Mouse (Mus musculus): ENCODE results near the gene Smpd4.
"Not testable (repeated sequence)": the region's sequence is repeated elsewhere in the genome, so short reads cannot be mapped to it uniquely, and the experiment has no call there.

Smpd4 gene

GRCm38 (mm10) chr16:17619198-17620105, at the start of gene Smpd4:
TSS of gene Smpd4 (plus strand) at chr16:17619354.
- peak; percentile 84 to 89 for DNase-seq (ENCODE audit: low spot score in 2 of 2)

DNA sequence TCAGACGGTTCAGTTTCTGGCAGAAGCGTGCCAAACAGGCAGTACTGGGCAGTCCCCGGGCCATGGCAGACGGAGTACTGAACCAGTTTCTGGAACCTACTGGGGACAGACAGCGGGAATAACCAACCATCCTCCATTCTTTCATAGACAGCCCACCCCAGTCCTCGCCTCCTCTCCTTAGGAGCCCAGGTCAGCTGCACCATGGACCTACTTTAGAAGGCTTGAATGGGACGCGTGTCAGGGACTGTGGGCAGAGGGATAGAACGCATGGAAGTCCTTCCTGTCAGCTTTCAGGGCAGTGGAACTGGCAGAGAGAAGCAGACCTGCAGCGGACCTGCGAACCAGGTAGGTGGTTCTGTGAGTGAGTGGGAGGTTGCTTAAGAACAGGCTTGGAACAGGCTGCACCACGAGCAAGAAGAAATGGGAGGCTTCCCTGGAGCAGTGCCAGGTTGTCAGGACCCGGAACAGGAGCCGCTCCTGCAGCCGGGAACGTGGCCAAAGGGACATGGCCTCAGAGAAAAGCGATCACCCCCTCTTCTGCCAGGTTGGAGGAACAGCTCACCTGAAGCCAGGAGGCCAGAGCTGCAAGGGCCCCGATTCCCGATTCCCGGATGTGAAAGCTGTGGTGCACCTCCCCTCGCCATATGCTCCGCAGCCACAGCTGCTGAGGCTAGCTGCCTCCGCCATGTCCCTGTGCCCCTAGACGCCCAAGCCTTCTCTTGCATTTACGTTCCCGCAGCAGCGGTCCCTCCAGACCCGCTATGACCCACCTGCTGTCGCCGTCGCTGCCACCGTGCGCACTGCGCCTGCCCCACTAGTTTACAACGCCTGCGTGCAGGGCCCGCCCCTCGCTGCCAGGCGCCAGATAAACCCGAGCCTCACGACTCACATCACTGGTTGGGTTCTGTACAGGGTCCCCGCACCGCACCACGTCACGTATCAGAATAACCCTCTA, 43.0 kb upstream of the Smpd4 start:
- no peak for DNase-seq (ENCODE audit: low spot score in 2 of 2)

- DNase-seq (ENCODE audit: low spot score in 2 of 2), result no peak
Observed at GRCm38 (mm10) chr16:17576825-17577215, 42.3 kb upstream of the Smpd4 start.

GRCm38 (mm10) chr16:17583064-17583463, 36.1 kb upstream of the Smpd4 start, which contains the start of gene Slc7a4:
TSS of gene Slc7a4 (minus strand) at chr16:17583214.
- peak in 1 of 2 experiments; percentile 22 for DNase-seq (ENCODE audit: low spot score in 2 of 2)

DNA sequence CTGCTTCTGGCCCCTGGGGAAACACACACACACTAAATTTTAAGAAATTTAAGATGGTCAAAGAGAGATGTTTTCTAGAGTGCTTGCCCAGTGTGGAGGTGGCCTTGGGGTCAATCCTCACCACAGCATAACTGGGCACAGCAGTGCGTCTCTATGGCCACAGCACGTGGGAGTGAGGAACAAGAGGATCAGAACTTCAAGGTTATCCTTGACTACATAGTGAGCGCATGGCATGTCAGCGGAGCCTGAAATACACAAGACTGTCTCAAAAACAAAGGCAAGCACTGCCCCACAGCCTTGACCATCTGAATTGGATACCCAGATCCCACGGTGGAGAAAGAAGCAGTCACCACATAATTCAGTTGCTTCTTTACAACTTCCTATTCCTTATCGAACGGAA, 34.6 kb upstream of the Smpd4 start:
- no peak for DNase-seq (ENCODE audit: low spot score in 2 of 2)

DNA sequence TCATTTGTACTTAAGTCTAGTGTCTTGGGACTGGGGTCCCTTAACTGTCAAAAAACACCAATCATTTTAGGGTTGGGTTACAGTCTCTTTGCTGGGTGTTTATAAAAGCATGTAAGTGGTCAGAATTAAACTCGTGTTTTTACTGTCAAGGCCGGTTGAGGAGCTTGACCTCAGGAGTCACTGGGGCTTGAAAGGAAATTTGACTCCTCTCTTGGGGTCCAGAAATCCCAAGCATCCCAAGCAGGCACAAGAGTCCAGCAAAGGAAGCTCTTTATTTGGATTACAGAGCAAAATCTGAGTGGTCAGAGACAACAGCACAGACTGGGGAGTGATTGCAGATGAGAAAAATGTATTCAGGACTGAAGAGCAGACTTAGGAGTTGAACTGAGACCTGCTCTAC, 28.4 kb upstream of the Smpd4 start:
- DNase-seq (ENCODE audit: low spot score in 2 of 2), result no peak

GRCm38 (mm10) chr16:17600944-17601562, 18.1 kb upstream of the Smpd4 start:
- peak in 1 of 2 experiments; percentile 13 for DNase-seq (ENCODE audit: low spot score in 2 of 2)

GRCm38 (mm10) chr16:17604941-17605340, 14.2 kb upstream of the Smpd4 start:
- no peak for DNase-seq (ENCODE audit: low spot score in 2 of 2)

DNA sequence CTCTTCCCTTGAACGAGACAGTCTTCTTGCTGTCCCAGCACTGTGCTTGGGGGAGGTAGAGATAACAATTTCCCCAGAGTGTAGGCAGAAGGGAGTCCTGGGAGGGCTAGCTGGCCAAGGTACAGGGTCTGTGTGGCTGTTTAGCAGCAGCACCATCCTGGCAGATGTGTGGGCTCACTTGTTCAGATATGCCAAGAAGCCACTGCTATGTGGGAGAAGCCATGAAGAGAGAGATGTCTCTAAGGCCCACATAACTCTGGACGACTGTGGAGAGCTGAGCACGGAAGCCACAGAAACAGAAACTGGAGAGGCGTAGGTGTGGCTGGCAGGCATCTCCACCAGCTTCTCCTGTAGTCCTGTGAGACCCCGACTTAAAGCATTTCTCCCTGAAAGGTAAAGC, 13.5 kb upstream of the Smpd4 start:
- DNase-seq (ENCODE audit: low spot score in 2 of 2), result no peak

DNA sequence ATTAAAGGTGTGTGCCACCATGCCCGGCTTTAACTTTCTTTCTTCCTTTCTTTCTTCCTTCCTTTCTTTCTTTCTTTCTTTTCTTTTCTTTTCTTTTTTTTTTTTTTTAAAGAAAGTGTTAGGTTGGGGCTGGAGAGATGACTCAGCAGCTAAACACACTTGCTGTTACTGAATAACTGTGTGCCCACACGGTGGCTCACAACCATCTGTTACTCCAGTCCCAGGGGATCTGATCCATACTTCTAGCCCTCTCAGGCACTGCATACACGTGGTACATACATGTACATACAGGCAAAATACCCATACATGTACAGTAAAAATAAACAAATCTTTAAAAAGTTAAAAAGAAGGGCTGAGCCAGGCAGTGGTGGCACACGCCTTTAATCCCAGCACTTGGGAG, 7.8 kb upstream of the Smpd4 start:
- DNase-seq (ENCODE audit: low spot score in 2 of 2), result no peak

GRCm38 (mm10) chr16:17614740-17615139, 4.4 kb upstream of the Smpd4 start:
- DNase-seq (ENCODE audit: low spot score in 2 of 2), result not testable (repeated sequence)

GRCm38 (mm10) chr16:17616212-17616611, 2.9 kb upstream of the Smpd4 start:
- no peak for DNase-seq (ENCODE audit: low spot score in 2 of 2)

DNA sequence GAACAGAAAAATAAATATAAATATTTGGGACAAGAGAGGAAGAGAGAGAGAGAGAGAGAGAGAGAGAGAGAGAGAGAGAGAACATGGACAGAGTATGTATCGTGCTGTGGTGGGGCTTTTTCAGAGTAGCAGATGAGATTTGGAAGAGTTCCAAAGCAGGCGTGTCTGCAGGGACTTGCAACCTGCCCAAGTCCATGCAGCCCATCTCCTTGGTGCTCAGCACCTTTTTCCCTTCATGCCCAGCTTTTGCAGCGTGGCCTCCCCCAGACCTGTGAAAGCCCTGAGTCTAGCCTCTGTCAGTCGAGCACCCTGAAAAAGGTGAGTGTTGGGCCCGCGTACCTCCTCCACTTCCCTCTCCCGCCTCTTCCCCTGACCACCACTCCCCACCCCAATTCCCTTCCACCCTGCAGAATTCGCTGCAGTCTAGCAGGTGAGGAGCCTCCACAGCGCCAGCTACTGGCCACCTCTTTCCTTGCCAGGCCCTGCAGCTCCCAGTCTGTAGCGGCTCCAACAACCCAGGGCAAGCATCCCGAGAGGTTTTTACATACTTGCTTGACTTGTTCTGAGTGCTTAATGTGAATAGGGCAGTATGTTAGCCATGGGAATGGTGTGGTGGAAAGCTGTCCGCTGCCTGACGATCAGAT, 1.1 kb upstream of the Smpd4 start:
- peak; percentile 25 to 53 for DNase-seq (ENCODE audit: low spot score in 2 of 2)

DNA sequence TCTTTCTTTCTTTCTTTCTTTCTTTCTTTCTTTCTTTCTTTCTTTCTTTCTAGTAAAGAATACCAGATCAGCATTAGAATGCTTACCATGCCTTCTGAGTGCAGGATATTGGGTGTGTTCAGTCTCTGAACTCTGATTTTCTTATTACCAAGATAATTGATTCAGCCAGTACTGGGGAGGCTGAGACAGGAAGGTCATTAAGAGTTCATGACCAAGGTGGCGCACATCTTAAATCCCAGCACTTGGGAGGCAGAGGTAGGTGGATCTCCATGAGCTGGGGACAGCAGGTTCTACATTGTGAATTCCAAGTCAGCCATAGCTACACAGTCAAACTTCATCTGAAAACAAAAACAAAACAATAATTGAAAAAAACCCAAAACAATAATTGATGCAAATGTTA, 2.8 kb downstream of the Smpd4 start:
- no peak for DNase-seq (ENCODE audit: low spot score in 2 of 2)

DNA sequence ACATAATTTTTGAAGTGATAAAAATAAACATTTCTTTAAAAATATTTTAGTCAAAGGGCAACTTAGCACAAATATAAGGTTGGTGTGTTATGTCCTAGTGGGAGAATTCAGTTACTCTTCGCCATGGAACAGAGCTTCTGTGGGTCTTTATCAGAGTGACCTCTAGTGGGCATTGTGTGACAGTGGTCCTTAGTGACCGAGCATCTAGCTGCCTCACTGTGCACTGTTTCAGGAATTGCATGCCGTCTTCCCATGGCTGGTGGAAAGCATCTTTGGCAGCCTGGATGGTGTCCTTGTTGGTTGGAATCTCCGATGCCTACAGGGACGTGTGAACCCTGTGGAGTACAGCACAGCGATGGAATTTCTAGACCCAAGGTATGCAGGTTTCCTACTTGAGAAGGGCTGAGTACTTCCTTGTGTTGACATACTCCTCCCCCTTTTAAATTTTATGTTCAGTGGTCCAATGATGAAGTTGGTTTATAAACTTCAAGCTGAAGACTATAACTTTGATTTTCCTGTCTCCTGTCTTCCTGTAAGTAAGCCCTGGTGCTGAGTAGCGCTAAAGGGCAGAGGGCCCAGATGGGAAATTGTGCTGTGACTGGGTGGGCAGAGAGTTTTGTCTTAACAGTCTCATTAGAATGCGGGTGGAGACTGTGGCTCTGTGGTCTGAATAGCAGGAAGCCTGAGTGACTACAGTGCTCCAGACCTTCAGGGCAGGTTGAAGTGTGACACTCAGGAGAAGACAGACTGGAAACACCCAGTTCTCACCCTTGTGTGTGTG, 6.5 kb downstream of the Smpd4 start:
- DNase-seq (ENCODE audit: low spot score in 2 of 2), result no peak

DNA sequence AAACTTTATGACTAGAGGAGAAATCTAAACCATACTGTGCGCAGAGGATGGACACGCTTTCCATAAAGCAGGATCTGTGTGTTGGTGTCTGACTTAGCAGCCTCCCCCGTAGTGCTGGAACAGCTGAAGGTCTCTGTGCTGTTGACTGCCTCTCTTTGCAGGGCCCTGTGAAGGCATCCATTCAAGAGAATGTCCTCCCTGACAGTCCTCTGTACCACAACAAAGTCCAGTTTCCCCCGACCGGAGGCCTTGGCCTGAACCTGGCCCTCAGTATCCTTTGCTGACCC, 7.1 kb downstream of the Smpd4 start:
- DNase-seq (ENCODE audit: low spot score in 2 of 2), result no peak

DNA sequence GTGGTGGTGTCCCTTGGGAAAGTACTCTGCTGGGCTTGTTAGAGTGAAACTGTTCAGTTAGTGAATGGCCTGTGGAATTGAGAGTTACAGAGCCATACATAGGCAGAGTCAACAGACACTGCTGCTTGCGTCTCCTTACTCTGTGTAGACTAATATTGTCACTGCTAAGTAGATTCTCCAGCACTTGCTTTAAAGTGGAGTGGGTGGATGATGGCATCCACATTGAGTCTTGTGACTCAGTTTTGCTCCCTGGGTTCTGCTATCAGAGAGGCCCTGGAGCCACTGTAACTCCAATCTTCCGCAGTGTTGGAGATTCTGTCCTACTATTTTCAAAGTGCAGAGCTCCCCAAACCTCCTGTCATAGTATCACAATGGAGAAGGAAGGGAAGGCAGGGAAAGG, 13.4 kb downstream of the Smpd4 start:
- no peak for DNase-seq (ENCODE audit: low spot score in 2 of 2)

GRCm38 (mm10) chr16:17633481-17634181, 14.5 kb downstream of the Smpd4 start:
- DNase-seq (ENCODE audit: low spot score in 2 of 2), result no peak

DNA sequence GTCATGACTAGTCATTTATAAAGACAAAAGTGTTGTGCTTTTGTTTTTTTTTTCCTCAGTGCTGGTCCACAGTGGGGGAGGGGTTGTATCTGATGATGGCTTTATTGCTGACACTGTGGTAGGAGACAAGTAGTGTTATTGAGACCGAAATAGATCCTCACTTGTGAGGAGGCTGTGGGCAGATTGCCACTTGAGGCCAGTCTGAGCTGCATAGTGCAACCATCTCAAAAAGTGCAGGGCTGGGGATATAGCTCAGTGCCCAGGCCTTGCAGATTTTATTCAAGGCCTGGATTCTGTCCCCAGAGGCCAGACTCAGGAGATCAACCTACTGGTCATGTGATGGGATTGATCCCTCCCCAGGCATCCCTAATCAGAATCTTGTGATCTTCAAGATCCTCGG, 17.8 kb downstream of the Smpd4 start:
- no peak for DNase-seq (ENCODE audit: low spot score in 2 of 2)

DNA sequence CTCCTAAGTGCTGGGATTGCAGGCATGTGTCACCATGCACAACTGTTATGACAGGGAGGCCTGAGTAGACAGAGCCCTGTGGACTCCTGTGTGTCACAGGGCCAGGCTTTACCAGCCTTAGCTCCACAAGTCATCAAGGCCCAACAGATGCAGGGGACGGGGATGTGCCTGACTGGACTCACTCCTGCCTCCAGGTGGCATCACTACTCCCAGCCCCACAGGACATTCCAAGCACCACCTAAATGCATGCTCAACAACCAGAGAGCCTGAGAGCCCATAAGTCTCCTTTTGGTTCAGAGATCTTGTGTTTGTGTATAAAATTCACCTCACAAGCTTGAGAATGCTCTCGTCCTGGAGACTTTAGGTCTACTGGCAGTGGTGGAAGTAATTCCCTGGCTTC, 18.5 kb downstream of the Smpd4 start:
- no peak for DNase-seq (ENCODE audit: low spot score in 2 of 2)
